Mouse (Mus musculus) ES-E14 (cell line): ENCODE measurements around the gene Vamp3.

Experiments
- CHD2 ChIP-seq: IDR thresholded peaks from 2 replicates; pipeline ENCODE4 v1.6.1; 2014; ENCODE audit warnings: mild to moderate bottlenecking, low read depth, low read length, inconsistent platforms
- HCFC1 ChIP-seq: IDR thresholded peaks from 2 replicates; pipeline ENCODE4 v1.6.1; 2012; ENCODE audit warnings: low read length, inconsistent platforms, borderline replicate concordance; ENCODE audit not compliant: insufficient read depth
- MAFK ChIP-seq: IDR thresholded peaks from 2 replicates; pipeline ENCODE4 v1.6.1; 2014; ENCODE audit warnings: mild to moderate bottlenecking, low read depth, low read length, inconsistent platforms; ENCODE audit not compliant: insufficient read depth
- ZC3H11A ChIP-seq: IDR thresholded peaks from 2 replicates; pipeline ENCODE4 v1.6.1; 2012; ENCODE audit warnings: low read depth, mild to moderate bottlenecking, inconsistent platforms, low read length, borderline replicate concordance

GRCm38 (mm10) chr4:151087358-151087757 lies 29.6 kb upstream of the Vamp3 start:
- TF ChIP-seq CHD2 (no peak), MAFK (no peak), ZC3H11A (no peak), HCFC1 (no peak)
